Mouse (Mus musculus) cortical plate, adult 2 months (tissue): ENCODE data around the gene Irgq.

Source experiments
- CTCF ChIP-seq: fragments of 200-500 bp; IDR thresholded peaks from 2 replicates; pipeline ENCODE4 v1.5.1; 2011; ENCODE audit warnings: mild to moderate bottlenecking, control low read depth, low read length; ENCODE audit not compliant: insufficient read depth; ENCODE audit errors: extremely low read depth
- POLR2A ChIP-seq: fragments of 200-500 bp; IDR thresholded peaks from 2 replicates; pipeline ENCODE4 v1.6.1; 2011; ENCODE audit warnings: mild to moderate bottlenecking, low read length, control low read depth; ENCODE audit not compliant: insufficient read depth; ENCODE audit errors: extremely low read depth

DNA sequence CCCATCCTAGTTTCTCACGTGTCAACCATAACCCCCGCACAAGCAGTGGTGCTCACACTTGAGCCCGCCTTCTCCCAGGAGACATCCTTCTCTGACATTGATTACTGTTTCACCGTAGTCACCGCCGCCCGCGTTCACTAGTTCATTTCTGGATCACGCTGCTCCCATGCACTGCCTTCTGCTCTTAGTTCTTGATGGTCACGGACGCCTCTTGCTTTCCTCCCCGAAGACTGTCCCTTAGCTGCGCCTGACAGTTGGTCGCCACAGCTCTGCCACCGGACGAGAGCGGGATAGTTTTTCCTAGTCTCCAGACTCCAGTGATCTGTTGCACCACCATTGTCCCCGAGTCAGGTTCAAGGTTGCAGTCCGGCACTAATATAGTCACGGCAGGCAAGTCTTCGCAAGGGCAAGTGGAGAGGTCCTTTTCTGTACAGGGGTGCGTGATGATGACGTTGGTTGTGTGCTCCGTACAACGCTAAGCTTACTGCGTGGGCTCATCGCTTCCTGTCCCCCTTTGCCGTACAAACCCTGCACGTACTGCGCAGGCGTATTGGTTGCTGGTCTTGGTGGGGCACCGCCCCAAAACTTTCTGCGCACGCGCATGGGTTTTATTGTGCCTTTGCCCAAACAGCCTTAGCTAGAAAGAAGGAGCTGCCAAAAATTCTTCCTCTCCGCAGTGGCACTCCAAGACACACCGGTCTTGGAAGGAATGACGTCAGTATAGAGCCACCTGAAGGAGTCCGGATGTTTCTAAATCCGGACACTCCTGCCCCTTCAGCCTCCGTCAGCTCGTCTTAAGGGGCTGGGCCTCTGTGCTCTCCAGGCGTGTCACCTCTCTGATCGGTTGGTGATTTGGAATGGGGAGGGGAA is at the start of gene Irgq:
- TF ChIP-seq CTCF (no peak), POLR2A (peak; percentile 66)
